Mouse (Mus musculus): ENCODE data around the gene Dbn1.

GRCm38 (mm10) chr13:55536194-55537175 lies 48.6 kb upstream of the Dbn1 start, which contains the start of gene Ddx41:
- TF ChIP-seq POLR2A (IDR thresholded peaks at IDR 0.05; ENCODE audit: borderline replicate concordance, low read depth, low read length) (0 out of 2 replicates have a peak, but pooled peaks have one; percentile 15), CTCF (IDR thresholded peaks at IDR 0.05; ENCODE audit: low read depth, low read length) (peak; percentile 80)

Data from bone marrow macrophage, adult 2 months (primary cell).